Mouse (Mus musculus) forebrain, embryonic 16.5 days (tissue): ENCODE data around the gene Zbtb22. TPM values are rescaled to one million over a fixed set of nuclear protein-coding genes. Genes with fewer than 3 reads are reported as not detected.

Experiments
- ATAC-seq: fragments of 200-750 bp; cut with Nextera tagmentation; 2 replicates; pipeline ENCODE4 v1.8.0; 2017; ENCODE audit warnings: mild to moderate bottlenecking, moderate library complexity
- H3K27ac ChIP-seq: fragments of 300-500 bp; sonication (generic); 2 replicates; pipeline ENCODE4 v1.5.1; 2014; ENCODE audit warnings: low read length, control low read depth
- H3K27me3 ChIP-seq: fragments of 300-500 bp; sonication (generic); replicated peaks from 2 replicates; pipeline ENCODE4 v1.6.1; 2014; ENCODE audit warnings: low read length; ENCODE audit not compliant: control insufficient read depth, insufficient read depth
- H3K36me3 ChIP-seq: fragments of 300-500 bp; sonication (generic); 2 replicates; pipeline ENCODE4 v1.6.1; 2014; ENCODE audit not compliant: control insufficient read depth, insufficient read depth
- H3K4me1 ChIP-seq: fragments of 300-500 bp; sonication (generic); replicated peaks from 2 replicates; pipeline ENCODE4 v1.6.1; 2014; ENCODE audit warnings: low read length; ENCODE audit not compliant: control insufficient read depth, insufficient read depth
- H3K4me2 ChIP-seq: fragments of 300-500 bp; sonication (generic); 2 replicates; pipeline ENCODE4 v1.6.1; 2014; ENCODE audit warnings: mild to moderate bottlenecking, low read length, control low read depth
- H3K4me3 ChIP-seq: fragments of 300-500 bp; sonication (generic); replicated peaks from 2 replicates; pipeline ENCODE4 v1.5.1; 2014; ENCODE audit warnings: mild to moderate bottlenecking, low read length, control low read depth
- H3K9ac ChIP-seq: fragments of 300-500 bp; sonication (generic); replicated peaks from 2 replicates; pipeline ENCODE4 v1.6.1; 2014; ENCODE audit warnings: low read depth, low read length, control low read depth
- H3K9me3 ChIP-seq: fragments of 300-500 bp; sonication (generic); 2 replicates; pipeline ENCODE4 v1.6.1; 2016; ENCODE audit warnings: low read length; ENCODE audit not compliant: control insufficient read depth
- WGBS: fragments of 180-500 bp; shearing (Covaris S2); extraction: QIAGEN DNeasy Blood & Tissue Kit; methylation state at CpG from one replicate; pipeline ENCODE4 v1.1.7; 2014; 5-methylcytosine and 5-hydroxymethylcytosine counted together
- microRNA-seq: library from miRNA; unstranded; fragments of <30 nt; microRNA quantifications from one replicate; pipeline ENCODE4, GENCODE M21; 2017
- polyA plus RNA-seq: library from polyadenylated mRNA; unstranded; fragments of >200 nt; fragmentation: Nextera tagmentation; extraction: Ambion mirVana; gene quantifications from 2 replicates; pipeline ENCODE4 v1.2.1, GENCODE M21; 2015

The Zbtb22 gene
- polyA plus RNA-seq, 1 experiment from 2014 or later = 17.1 TPM

DNA sequence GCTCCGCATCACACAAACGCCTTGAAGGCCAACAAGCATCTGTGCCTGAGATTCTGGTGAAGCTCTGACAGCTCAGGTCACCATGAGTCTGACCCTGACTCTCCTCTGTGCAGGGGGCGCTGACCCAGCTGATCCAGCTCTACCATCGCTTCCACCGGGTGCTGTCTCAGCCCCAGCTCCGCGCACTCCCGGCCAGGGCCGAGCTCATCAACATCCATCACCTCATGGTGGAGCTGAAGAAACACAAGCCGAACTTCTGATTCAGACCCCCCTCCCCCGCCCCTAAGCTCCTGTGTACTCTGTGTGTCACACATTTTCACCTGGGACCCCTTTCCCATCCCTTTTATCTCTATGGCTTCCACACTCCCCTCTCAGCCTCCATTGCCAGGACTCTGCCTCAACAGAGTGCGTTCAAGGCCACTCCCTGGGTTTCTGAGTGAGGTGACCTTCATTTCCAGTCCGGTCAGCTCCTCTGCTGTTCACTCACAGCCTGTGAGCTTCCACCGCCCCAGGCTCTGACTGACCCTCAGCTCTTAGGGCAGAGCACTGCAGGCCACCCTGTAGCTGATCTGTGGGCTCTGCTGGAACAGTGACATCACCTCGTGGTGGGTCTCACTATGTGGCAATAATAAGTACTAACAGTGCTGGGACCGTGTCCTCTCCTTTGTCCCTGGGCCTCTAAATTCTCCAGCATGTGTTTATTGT, 50.3 kb downstream of the Zbtb22 start:
- H3K9ac ChIP-seq = no peak overlapping the region
- H3K4me3 ChIP-seq = no peak overlapping the region
- no peak overlapping the region for H3K4me2 ChIP-seq
- no peaks in the 10 kb centered on the region for H3K9me3 ChIP-seq
- 93% methylated on average over 16 of the region's 16 CpGs for WGBS
- H3K36me3 ChIP-seq = peaks cover 9% of the 10 kb centered on the region
- H3K27me3 ChIP-seq = no peaks in the 10 kb centered on the region
- H3K4me1 ChIP-seq = no peaks in the 10 kb centered on the region
- no peak overlapping the region for H3K27ac ChIP-seq
- ATAC-seq = no peak

GRCm38 (mm10) chr17:33968489-33968888, 52.8 kb downstream of the Zbtb22 start:
- Histone ChIP-seq H3K27me3 (no peaks in the 10 kb centered on the region), H3K9ac (no peak overlapping the region), H3K27ac (no peak overlapping the region), H3K4me3 (no peak overlapping the region), H3K36me3 (peaks cover 3% of the 10 kb centered on the region; the same call in 1 of the 2 replicates), H3K4me1 (no peaks in the 10 kb centered on the region), H3K4me2 (no peak overlapping the region), H3K9me3 (no peaks in the 10 kb centered on the region)
- 3% methylated on average over 9 of the region's 9 CpGs for WGBS
- ATAC-seq = peak; percentile 81

Small RNAs within 50 kb of the gene (microRNA-seq; reads per million reads assigned to microRNA genes)
- not detected for gene Gm27740

Other genes with a start within 250 kb of the Zbtb22 start
- gene Hnrnpm, start 229.0 kb upstream of the Zbtb22 start, polyA plus RNA-seq = 255 and 258 TPM in 2 replicates
- gene March2, start 197.2 kb upstream of the Zbtb22 start, polyA plus RNA-seq = 73.0 and 77.8 TPM in 2 replicates
- gene Rab11b, start 155.4 kb upstream of the Zbtb22 start, polyA plus RNA-seq = 411 and 469 TPM in 2 replicates
- gene Angptl4, start 134.1 kb upstream of the Zbtb22 start, polyA plus RNA-seq = 15.5 and 16.2 TPM in 2 replicates
- 40.5 and 45.4 TPM in 2 replicates for gene Kank3, start 105.4 kb upstream of the Zbtb22 start, polyA plus RNA-seq
- gene Rps28, start 91.3 kb upstream of the Zbtb22 start, polyA plus RNA-seq = 480 and 560 TPM in 2 replicates
- gene Ndufa7, start 91.3 kb upstream of the Zbtb22 start, polyA plus RNA-seq = 386 and 402 TPM in 2 replicates
- 55.5 and 62.0 TPM in 2 replicates for gene Cd320, start 72.8 kb upstream of the Zbtb22 start, polyA plus RNA-seq
- not detected in 2 replicates for gene Gm7029, start 42.1 kb upstream of the Zbtb22 start, polyA plus RNA-seq
- 3.7 and 4.6 TPM in 2 replicates for gene Kifc1, start 25.2 kb upstream of the Zbtb22 start, polyA plus RNA-seq
- 0.32 and 0.54 TPM in 2 replicates for gene Platr17, start 10.8 kb upstream of the Zbtb22 start, polyA plus RNA-seq
- 61.5 and 63.1 TPM in 2 replicates for gene Daxx, start 6.5 kb upstream of the Zbtb22 start, polyA plus RNA-seq
- gene Tapbp, start within 50 bp of the Zbtb22 start, polyA plus RNA-seq = 13.7 and 15.4 TPM in 2 replicates
- gene Rgl2, start 13.6 kb downstream of the Zbtb22 start, polyA plus RNA-seq = 40.8 and 52.3 TPM in 2 replicates
- gene Pfdn6, start 24.4 kb downstream of the Zbtb22 start, polyA plus RNA-seq = 182 and 196 TPM in 2 replicates
- 26.1 and 29.4 TPM in 2 replicates for gene Wdr46, start 24.8 kb downstream of the Zbtb22 start, polyA plus RNA-seq
- 10.0 and 13.2 TPM in 2 replicates for gene B3galt4, start 35.6 kb downstream of the Zbtb22 start, polyA plus RNA-seq
- 79.5 and 81.0 TPM in 2 replicates for gene Vps52, start 39.9 kb downstream of the Zbtb22 start, polyA plus RNA-seq
- 811 and 837 TPM in 2 replicates for gene Rps18, start 40.1 kb downstream of the Zbtb22 start, polyA plus RNA-seq
- gene H2-K1, start 84.4 kb downstream of the Zbtb22 start, polyA plus RNA-seq = 9.4 and 9.9 TPM in 2 replicates
- gene Ring1, start 108.8 kb downstream of the Zbtb22 start, polyA plus RNA-seq = 16.0 and 20.4 TPM in 2 replicates
- gene H2-Ke6, start 112.2 kb downstream of the Zbtb22 start, polyA plus RNA-seq = 63.9 and 65.4 TPM in 2 replicates
- gene Slc39a7, start 115.8 kb downstream of the Zbtb22 start, polyA plus RNA-seq = 148 and 157 TPM in 2 replicates
- 55.6 and 60.2 TPM in 2 replicates for gene Rxrb, start 115.9 kb downstream of the Zbtb22 start, polyA plus RNA-seq
- gene Col11a2, start 123.5 kb downstream of the Zbtb22 start, polyA plus RNA-seq = 2.3 and 4.0 TPM in 2 replicates
- gene H2-Oa, start 176.4 kb downstream of the Zbtb22 start, polyA plus RNA-seq = 0.22 and 0.28 TPM in 2 replicates
- 12.1 and 15.8 TPM in 2 replicates for gene H2-DMa, start 203.6 kb downstream of the Zbtb22 start, polyA plus RNA-seq
- 130 and 132 TPM in 2 replicates for gene Brd2, start 206.7 kb downstream of the Zbtb22 start, polyA plus RNA-seq
- gene H2-DMb2, start 227.4 kb downstream of the Zbtb22 start, polyA plus RNA-seq = 0.43 and 0.90 TPM in 2 replicates
- gene H2-DMb1, start 237.2 kb downstream of the Zbtb22 start, polyA plus RNA-seq = 0.66 and 0.98 TPM in 2 replicates